Mouse (Mus musculus) heart, embryonic 12.5 days (tissue): ENCODE measurements at regions not wholly inside any gene's neighbourhood (a gene's known extent, or its start where the extent isn't known, plus 50 kb on each side); places are given as distances from the start of the nearest gene placed in this dataset.
"Not testable (repeated sequence)": the region's sequence is repeated elsewhere in the genome, so short reads cannot be mapped to it uniquely, and the experiment has no call there.

ENCODE experiments used
- ATAC-seq: fragments of 200-750 bp; cut with Nextera tagmentation; 2 replicates; pipeline ENCODE4 v1.8.0; 2017; ENCODE audit warnings: moderate TSS enrichment, moderate library complexity; ENCODE audit not compliant: insufficient number of reproducible peaks, low FRiP score
- H3K27ac ChIP-seq: fragments of 300-500 bp; sonication (generic); 2 replicates; pipeline ENCODE4 v1.5.1; 2016; ENCODE audit warnings: mild to moderate bottlenecking, moderate library complexity; ENCODE audit not compliant: poor library complexity, severe bottlenecking
- H3K27me3 ChIP-seq: fragments of 300-500 bp; sonication (generic); replicated peaks from 2 replicates; pipeline ENCODE4 v1.6.1; 2016; ENCODE audit warnings: mild to moderate bottlenecking, moderate library complexity
- H3K36me3 ChIP-seq: fragments of 300-500 bp; sonication (generic); 2 replicates; pipeline ENCODE4 v1.6.1; 2016; ENCODE audit warnings: mild to moderate bottlenecking, moderate library complexity
- H3K4me1 ChIP-seq: fragments of 300-500 bp; sonication (generic); replicated peaks from 2 replicates; pipeline ENCODE4 v1.6.1; 2016; ENCODE audit warnings: mild to moderate bottlenecking
- H3K4me2 ChIP-seq: fragments of 300-500 bp; sonication (generic); 2 replicates; pipeline ENCODE4 v1.6.1; 2016; ENCODE audit warnings: mild to moderate bottlenecking, moderate library complexity
- H3K4me3 ChIP-seq: fragments of 300-500 bp; sonication (generic); 2 replicates; pipeline ENCODE4 v1.5.1; 2016; ENCODE audit warnings: mild to moderate bottlenecking
- H3K9ac ChIP-seq: fragments of 300-500 bp; sonication (generic); 2 replicates; pipeline ENCODE4 v1.6.1; 2016; ENCODE audit warnings: mild to moderate bottlenecking, moderate library complexity
- H3K9me3 ChIP-seq: fragments of 300-500 bp; sonication (generic); replicated peaks from 2 replicates; pipeline ENCODE4 v1.6.1; 2016; ENCODE audit warnings: mild to moderate bottlenecking, moderate library complexity
- WGBS: fragments of 180-500 bp; shearing (Covaris S2); methylation state at CpG from one replicate; pipeline ENCODE4 v1.1.7; 2016; 5-methylcytosine and 5-hydroxymethylcytosine counted together

DNA sequence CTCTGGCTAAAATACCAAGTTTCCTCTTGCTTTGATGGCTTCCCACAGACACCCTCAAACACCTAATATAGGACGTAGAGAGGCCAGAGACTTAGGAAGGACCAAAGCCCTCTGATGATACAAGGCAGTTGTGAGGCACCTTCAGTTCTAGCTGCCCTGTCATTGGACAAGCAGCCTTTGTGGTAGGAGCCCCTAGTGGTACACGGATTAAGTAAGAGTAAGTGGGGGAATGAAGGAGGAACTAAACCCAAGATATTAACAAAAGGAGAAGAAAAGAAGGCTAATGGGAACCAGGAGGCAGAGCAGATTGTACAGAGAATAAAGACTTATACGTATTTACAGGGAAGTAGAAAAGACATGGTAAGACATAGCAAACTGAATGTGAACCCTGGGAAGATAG lies 352.3 kb upstream of the Tmco5 start:
- not testable (repeated sequence) for H3K36me3 ChIP-seq, H3K4me2 ChIP-seq, H3K4me1 ChIP-seq, H3K9ac ChIP-seq, H3K27me3 ChIP-seq, H3K27ac ChIP-seq, H3K9me3 ChIP-seq, H3K4me3 ChIP-seq, ATAC-seq
- 65% methylated on average over 2 of the region's 3 CpGs for WGBS

DNA sequence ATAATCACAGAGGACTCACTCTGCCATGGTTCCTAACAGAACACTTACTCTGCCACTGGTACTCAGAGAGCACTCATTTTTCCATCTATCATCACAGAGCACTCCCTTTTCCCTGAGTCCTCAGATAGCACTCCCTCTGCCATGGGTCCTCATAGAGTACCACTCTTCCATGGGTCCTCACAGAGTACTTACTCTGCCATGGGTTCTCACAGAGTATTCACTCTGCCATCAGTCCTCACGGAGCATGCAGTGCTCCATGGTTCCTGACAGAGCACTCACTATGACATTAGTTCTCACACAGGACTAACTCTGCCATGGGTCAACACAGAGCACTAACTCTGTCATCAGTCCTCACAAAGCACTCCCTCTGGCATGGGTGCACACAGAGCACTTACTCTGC lies 342.0 kb upstream of the Tmco5 start:
- ATAC-seq = no peak
- H3K4me3 ChIP-seq = no peak overlapping the region
- no peak overlapping the region for H3K4me2 ChIP-seq
- H3K9ac ChIP-seq = no peak overlapping the region
- H3K4me1 ChIP-seq = no peaks in the 10 kb centered on the region
- no peaks in the 10 kb centered on the region for H3K36me3 ChIP-seq
- WGBS = 85% methylated on average over 1 of the region's 1 CpGs
- no peaks in the 10 kb centered on the region for H3K27me3 ChIP-seq
- H3K27ac ChIP-seq = no peak overlapping the region
- peaks cover 52% of the 10 kb centered on the region for H3K9me3 ChIP-seq

DNA sequence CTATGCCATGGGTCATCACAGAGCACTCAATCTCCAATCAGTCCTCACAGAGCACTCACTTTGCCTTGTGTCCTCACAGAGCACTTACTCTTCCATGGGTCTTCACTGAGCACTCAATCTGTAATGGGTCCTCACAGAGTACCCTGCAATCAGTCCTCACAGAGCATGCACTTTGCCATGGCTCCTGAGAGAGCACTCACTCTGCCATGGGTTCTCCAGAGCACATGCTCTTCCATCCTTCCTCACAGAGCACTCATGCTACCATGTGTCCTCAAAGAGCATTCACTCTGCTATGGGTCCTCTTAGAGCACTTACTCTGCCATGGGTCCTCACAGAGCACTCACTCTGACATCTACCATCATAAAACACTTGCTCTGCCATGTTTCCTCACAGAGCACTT lies 319.1 kb upstream of the Tmco5 start:
- H3K4me1 ChIP-seq = no peaks in the 10 kb centered on the region
- H3K4me3 ChIP-seq = no peak overlapping the region
- no peaks in the 10 kb centered on the region for H3K36me3 ChIP-seq
- no peak overlapping the region for H3K4me2 ChIP-seq
- no peaks in the 10 kb centered on the region for H3K27me3 ChIP-seq
- no peak overlapping the region for H3K27ac ChIP-seq
- H3K9me3 ChIP-seq = peaks cover 81% of the 10 kb centered on the region
- no peak overlapping the region for H3K9ac ChIP-seq
- ATAC-seq = no peak

DNA sequence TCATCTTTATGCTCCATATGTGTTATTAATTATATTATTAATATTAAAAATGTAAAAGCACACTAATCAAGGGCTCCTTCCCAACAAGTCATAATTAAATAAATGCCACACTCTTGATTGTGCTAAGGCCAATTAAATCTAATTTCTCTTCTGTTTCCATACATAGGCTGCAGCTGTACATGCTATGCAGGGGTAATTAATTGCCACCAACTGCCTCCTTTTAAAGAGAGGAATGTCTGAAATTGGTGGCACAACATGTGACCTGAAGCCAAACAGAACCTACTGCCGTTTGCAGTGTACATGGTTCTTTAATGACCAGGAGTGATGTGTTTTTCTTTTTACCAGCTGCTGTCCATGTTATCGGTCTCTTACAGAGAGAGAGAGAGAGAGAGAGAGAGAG lies 294.5 kb upstream of the Tmco5 start:
- Histone ChIP-seq H3K4me1 (no peaks in the 10 kb centered on the region), H3K9me3 (no peaks in the 10 kb centered on the region), H3K36me3 (no peaks in the 10 kb centered on the region), H3K27ac (no peak overlapping the region), H3K4me3 (no peak overlapping the region), H3K9ac (no peak overlapping the region), H3K4me2 (no peak overlapping the region), H3K27me3 (no peaks in the 10 kb centered on the region)
- no peak for ATAC-seq
- WGBS = 47% methylated on average over 2 of the region's 2 CpGs

DNA sequence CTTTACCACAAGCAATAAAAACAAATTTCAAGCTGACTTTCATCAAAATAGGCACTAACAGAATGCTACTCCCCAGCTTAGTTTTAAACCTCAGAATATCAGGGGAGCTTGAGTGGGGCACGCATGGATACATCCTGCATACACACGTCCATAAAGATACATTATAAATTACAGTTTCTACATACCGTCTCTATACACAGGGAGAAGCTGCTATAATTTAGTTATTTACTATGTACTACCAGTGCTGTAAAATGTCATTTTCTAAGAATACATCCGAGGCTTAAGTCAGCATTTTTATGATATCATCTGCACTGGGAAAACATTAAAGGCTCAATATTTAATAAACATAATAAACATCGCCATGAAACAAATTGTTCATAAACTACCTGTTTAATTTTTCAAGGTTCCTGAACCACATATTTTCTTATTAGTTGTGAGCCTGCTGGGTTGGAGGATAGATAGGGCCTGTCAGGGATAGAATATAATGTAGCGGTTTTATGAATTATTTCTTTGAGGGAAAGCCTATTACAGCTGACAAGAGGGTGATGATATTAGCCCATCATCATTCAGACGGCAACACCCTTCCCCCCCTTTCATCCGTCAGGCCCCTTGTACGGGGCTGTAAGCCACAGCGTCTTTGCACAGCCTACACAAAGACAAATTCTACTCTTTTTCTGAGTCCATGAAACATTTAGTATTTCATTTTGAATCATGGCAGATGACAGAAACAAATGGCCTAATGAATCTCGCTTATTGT lies 292.1 kb upstream of the Tmco5 start:
- Histone ChIP-seq H3K9ac (no peak overlapping the region), H3K4me2 (no peak overlapping the region), H3K4me1 (no peaks in the 10 kb centered on the region), H3K27me3 (no peaks in the 10 kb centered on the region), H3K27ac (no peak overlapping the region), H3K4me3 (no peak overlapping the region), H3K36me3 (no peaks in the 10 kb centered on the region), H3K9me3 (no peaks in the 10 kb centered on the region)
- no peak for ATAC-seq
- WGBS = 78% methylated on average over 11 of the region's 11 CpGs

DNA sequence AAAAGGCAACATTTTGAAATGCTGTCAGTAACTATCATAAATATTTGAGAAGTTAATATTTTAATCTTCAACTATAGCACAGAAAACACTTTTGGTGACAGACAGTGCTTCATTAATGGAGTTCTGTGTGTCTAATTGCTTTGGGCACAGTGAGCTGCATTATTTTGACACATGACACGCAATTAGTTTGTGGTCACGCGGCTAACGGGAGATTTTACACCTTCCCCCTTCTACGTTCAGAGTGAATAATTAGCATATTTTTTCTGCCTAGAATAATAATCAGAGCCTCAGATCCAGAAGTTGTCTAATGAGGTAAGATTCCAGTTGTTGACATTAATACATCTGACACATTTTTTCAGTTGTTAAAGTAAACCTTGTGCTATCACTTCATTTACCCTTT lies 272.6 kb upstream of the Tmco5 start:
- WGBS = 87% methylated on average over 5 of the region's 5 CpGs
- H3K27me3 ChIP-seq = no peaks in the 10 kb centered on the region
- ATAC-seq = no peak

DNA sequence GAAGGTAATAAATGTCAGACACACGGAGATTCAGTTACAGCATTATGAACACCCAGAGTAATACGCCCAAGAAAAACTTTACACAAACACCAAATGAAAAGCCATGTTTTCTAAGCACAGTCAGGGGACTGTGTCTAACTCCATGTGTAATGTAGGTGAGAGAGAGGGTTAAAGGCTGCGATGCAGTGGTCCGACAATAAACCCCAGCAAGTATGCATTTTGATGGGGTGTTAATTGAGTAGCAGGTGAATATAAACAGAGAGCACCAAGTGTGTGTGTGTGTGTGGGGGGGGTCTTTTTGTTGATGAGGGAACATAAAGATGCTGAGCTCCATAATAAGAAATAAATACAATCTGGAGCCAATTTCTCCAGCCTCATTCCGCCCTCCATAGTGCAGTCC lies 238.6 kb upstream of the Tmco5 start:
- H3K9me3 ChIP-seq = no peaks in the 10 kb centered on the region
- no peak overlapping the region for H3K9ac ChIP-seq
- 77% methylated on average over 5 of the region's 5 CpGs for WGBS
- no peak overlapping the region for H3K4me3 ChIP-seq
- H3K27me3 ChIP-seq = no peaks in the 10 kb centered on the region
- H3K4me2 ChIP-seq = no peak overlapping the region
- H3K4me1 ChIP-seq = no peaks in the 10 kb centered on the region
- ATAC-seq = no peak
- no peak overlapping the region for H3K27ac ChIP-seq
- H3K36me3 ChIP-seq = no peaks in the 10 kb centered on the region

More for the DNA sequence above, 272.6 kb upstream of the Tmco5 start:
- Histone ChIP-seq H3K27ac (no peak overlapping the region), H3K4me3 (no peak overlapping the region), H3K9ac (no peak overlapping the region), H3K4me2 (no peak overlapping the region), H3K4me1 (no peaks in the 10 kb centered on the region), H3K9me3 (no peaks in the 10 kb centered on the region), H3K36me3 (no peaks in the 10 kb centered on the region)

DNA sequence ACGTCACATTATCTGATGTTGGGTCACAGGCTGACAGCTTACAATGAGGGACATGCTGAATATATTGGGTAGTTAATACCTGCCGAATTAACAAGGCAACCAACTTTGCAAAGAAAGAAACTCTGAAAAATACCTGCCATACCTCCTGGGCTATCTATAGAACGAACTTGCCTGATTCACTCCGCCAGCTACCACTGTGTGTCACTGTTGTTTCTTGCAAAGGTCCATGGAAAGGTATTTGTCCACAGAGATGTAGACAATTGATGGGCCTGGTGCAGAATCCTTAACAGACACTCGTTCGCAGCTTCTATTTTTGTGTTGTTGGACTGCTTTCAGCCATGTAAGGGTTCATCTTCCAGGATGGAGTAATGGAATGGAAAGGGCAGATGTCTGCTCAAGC lies 226.4 kb upstream of the Tmco5 start:
- H3K4me1 ChIP-seq = no peaks in the 10 kb centered on the region
- H3K4me2 ChIP-seq = no peak overlapping the region
- no peaks in the 10 kb centered on the region for H3K36me3 ChIP-seq
- H3K9me3 ChIP-seq = no peaks in the 10 kb centered on the region
- H3K9ac ChIP-seq = no peak overlapping the region
- ATAC-seq = no peak
- H3K4me3 ChIP-seq = no peak overlapping the region
- no peaks in the 10 kb centered on the region for H3K27me3 ChIP-seq
- H3K27ac ChIP-seq = no peak overlapping the region
- 71% methylated on average over 6 of the region's 6 CpGs for WGBS

DNA sequence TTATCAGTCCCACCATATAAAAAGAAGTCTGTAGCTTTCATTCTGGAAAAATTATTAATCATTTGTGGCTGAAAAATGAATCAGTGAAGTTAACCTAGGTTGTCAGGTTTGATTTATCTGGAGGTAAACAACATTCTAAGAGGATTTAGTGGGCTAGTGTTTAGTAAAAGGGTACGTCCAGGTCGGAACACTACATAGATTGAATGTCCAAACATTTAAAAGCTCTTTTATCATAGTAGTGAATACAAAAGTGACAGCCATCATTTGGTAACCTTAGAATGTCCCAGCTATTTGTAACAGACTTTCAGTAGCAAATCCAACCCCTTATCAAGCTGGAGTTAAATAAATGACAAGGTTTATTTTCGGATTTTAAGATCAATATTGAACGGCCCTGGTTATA lies 192.7 kb upstream of the Tmco5 start:
- H3K4me1 ChIP-seq = no peaks in the 10 kb centered on the region
- no peak overlapping the region for H3K27ac ChIP-seq
- H3K9me3 ChIP-seq = no peaks in the 10 kb centered on the region
- H3K4me2 ChIP-seq = no peak overlapping the region
- H3K36me3 ChIP-seq = no peaks in the 10 kb centered on the region
- no peak overlapping the region for H3K4me3 ChIP-seq
- H3K9ac ChIP-seq = no peak overlapping the region
- no peak for ATAC-seq
- no peaks in the 10 kb centered on the region for H3K27me3 ChIP-seq
- 76% methylated on average over 4 of the region's 4 CpGs for WGBS

DNA sequence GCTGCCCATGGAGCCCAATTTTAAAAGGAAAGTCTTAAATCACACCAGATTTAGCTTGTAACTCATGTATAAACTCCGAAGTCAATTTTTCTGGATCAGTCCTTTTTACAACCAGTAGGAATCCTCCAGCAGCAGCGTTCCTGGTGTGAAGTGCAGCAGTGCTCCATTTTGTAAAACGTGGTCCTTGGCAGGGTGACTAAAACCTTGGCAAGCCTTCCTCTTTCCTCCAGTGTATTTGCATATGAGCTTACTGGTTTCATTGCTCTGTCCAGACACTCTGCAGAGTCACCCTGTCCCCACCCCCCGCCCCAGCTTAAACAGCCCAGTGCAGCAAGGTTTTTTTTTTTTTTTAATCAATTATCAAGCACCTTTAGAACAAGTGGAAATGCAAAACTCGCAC lies 180.9 kb upstream of the Tmco5 start:
- Histone ChIP-seq H3K9ac (no peak overlapping the region), H3K36me3 (no peaks in the 10 kb centered on the region), H3K27ac (no peak overlapping the region), H3K9me3 (no peaks in the 10 kb centered on the region), H3K4me1 (no peaks in the 10 kb centered on the region), H3K4me3 (no peak overlapping the region), H3K4me2 (no peak overlapping the region), H3K27me3 (no peaks in the 10 kb centered on the region)
- 60% methylated on average over 5 of the region's 5 CpGs for WGBS
- no peak for ATAC-seq

DNA sequence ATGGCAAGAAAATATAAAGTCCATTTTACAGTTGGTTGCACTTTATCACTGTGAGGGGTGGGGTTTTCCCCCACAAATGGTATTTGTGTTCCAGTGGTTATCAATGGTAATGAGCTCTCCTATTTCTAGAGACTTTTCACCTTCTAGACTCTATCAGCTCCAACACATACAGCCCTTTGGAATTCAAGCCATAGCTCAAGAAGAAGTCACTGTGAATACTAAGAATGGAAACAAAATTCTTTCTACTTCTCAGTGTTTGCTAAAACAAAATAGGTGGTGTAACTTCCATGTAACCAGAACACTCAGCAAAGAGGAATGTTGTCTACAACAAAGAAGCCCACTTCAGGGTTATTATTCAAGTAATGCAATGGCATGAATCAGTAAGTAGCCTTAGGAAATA lies 173.8 kb upstream of the Tmco5 start:
- ATAC-seq = no peak
- H3K36me3 ChIP-seq = no peaks in the 10 kb centered on the region
- no peak overlapping the region for H3K4me3 ChIP-seq
- H3K4me1 ChIP-seq = no peaks in the 10 kb centered on the region
- H3K9me3 ChIP-seq = no peaks in the 10 kb centered on the region
- H3K9ac ChIP-seq = no peak overlapping the region
- H3K27ac ChIP-seq = no peak overlapping the region
- no peaks in the 10 kb centered on the region for H3K27me3 ChIP-seq
- no peak overlapping the region for H3K4me2 ChIP-seq

DNA sequence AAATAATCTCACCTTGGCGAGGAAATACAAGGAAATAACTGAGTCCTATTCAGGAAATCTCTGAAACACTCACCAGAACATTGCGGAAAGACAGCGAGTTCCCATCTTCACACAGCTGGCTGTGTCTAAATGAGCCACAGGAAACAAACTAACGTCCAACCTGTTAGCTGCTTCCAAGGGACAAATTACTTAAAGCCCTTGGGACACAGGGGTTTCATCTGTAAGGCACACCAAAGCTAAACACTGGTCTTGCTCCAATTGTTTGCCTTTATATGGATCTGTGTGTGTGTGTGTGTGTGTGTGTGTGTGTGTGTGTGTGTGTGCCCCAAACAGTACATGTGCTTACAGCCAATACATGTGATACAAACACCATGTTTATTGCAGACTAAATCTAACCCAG lies 168.9 kb upstream of the Tmco5 start:
- Histone ChIP-seq H3K9ac (no peak overlapping the region), H3K4me2 (no peak overlapping the region), H3K27me3 (no peaks in the 10 kb centered on the region), H3K4me3 (no peak overlapping the region), H3K36me3 (no peaks in the 10 kb centered on the region), H3K4me1 (no peaks in the 10 kb centered on the region), H3K27ac (no peak overlapping the region), H3K9me3 (no peaks in the 10 kb centered on the region)
- no peak for ATAC-seq
- WGBS = 63% methylated on average over 4 of the region's 4 CpGs
